Mouse (Mus musculus): ENCODE data around the gene Sept3. TPM values are rescaled to one million over a fixed set of nuclear protein-coding genes. Genes with fewer than 3 reads are reported as not detected.

Gene Sept3
- polyA plus RNA-seq, 1 experiment, result 1.6 TPM

GRCm38 (mm10) chr15:82293271-82293711 is 18.6 kb downstream of the Sept3 start:
- Histone ChIP-seq H3K4me3 (ENCODE audit: insufficient read depth, low read length) (no peak overlapping the region), H3K27ac (ENCODE audit: insufficient read depth, low read length) (no peak overlapping the region), H3K4me1 (ENCODE audit: control insufficient read depth, insufficient read depth, low read length) (no peaks in the 10 kb centered on the region)
- TF ChIP-seq CTCF (IDR thresholded peaks at IDR 0.05; ENCODE audit: borderline replicate concordance, insufficient read depth, low read length), result no peak
- no peak for TF ChIP-seq POLR2A (IDR thresholded peaks at IDR 0.05; ENCODE audit: low read depth, low read length)

GRCm38 (mm10) chr15:82294059-82294458 is 19.4 kb downstream of the Sept3 start:
- TF ChIP-seq POLR2A (IDR thresholded peaks at IDR 0.05; ENCODE audit: low read depth, low read length) (no peak), CTCF (IDR thresholded peaks at IDR 0.05; ENCODE audit: borderline replicate concordance, insufficient read depth, low read length) (no peak)
- Histone ChIP-seq H3K27ac (ENCODE audit: insufficient read depth, low read length) (no peak overlapping the region), H3K4me1 (ENCODE audit: control insufficient read depth, insufficient read depth, low read length) (no peaks in the 10 kb centered on the region), H3K4me3 (ENCODE audit: insufficient read depth, low read length) (no peak overlapping the region)

- Histone ChIP-seq H3K27ac (ENCODE audit: insufficient read depth, low read length) (no peak within 1 kb of the TSS), H3K4me1 (ENCODE audit: control insufficient read depth, insufficient read depth, low read length) (no peaks in the 10 kb centered on the region), H3K4me3 (ENCODE audit: insufficient read depth, low read length) (no peak within 1 kb of the TSS)
- TF ChIP-seq CTCF (IDR thresholded peaks at IDR 0.05; ENCODE audit: borderline replicate concordance, insufficient read depth, low read length) (no peak), POLR2A (IDR thresholded peaks at IDR 0.05; ENCODE audit: low read depth, low read length) (no peak)
Observed at GRCm38 (mm10) chr15:82298764-82299561, 24.3 kb downstream of the Sept3 start, which contains the start of gene Wbp2nl. Gene Wbp2nl (plus strand): TSS chr15:82298954.

- Histone ChIP-seq H3K27ac (ENCODE audit: insufficient read depth, low read length) (no peak overlapping the region), H3K4me3 (ENCODE audit: insufficient read depth, low read length) (no peak overlapping the region), H3K4me1 (ENCODE audit: control insufficient read depth, insufficient read depth, low read length) (no peaks in the 10 kb centered on the region)
- TF ChIP-seq CTCF (IDR thresholded peaks at IDR 0.05; ENCODE audit: borderline replicate concordance, insufficient read depth, low read length) (no peak), POLR2A (IDR thresholded peaks at IDR 0.05; ENCODE audit: low read depth, low read length) (no peak)
Observed at GRCm38 (mm10) chr15:82307107-82307506, 32.4 kb downstream of the Sept3 start.

- Histone ChIP-seq H3K27ac (ENCODE audit: insufficient read depth, low read length) (no peak overlapping the region), H3K4me3 (ENCODE audit: insufficient read depth, low read length) (no peak overlapping the region), H3K4me1 (ENCODE audit: control insufficient read depth, insufficient read depth, low read length) (no peaks in the 10 kb centered on the region)
- no peak for TF ChIP-seq CTCF (IDR thresholded peaks at IDR 0.05; ENCODE audit: borderline replicate concordance, insufficient read depth, low read length)
- TF ChIP-seq POLR2A (IDR thresholded peaks at IDR 0.05; ENCODE audit: low read depth, low read length), result no peak
Observed at GRCm38 (mm10) chr15:82308416-82308815, 33.7 kb downstream of the Sept3 start.

DNA sequence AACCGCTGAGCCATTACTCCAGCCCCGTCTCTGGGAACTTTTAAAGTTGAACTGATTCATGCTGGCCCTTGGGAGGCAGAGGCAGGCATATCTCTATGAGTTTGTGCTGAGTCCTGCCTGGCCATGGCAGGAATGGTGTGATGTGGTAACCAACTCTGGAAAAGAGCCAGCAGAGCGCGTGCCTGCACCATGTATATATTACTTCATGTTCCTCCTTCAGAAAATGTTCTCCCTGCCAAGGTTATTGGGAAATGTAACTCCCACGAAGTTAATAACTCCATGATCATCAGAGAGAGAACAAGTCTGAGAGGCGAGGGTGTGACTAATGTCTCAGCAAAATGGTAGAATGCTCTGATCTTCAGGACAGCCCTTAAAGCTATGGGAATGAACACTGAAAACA is 43.1 kb downstream of the Sept3 start:
- TF ChIP-seq CTCF (IDR thresholded peaks at IDR 0.05; ENCODE audit: borderline replicate concordance, insufficient read depth, low read length) (no peak), POLR2A (IDR thresholded peaks at IDR 0.05; ENCODE audit: low read depth, low read length) (no peak)
- Histone ChIP-seq H3K4me3 (ENCODE audit: insufficient read depth, low read length) (no peak overlapping the region), H3K4me1 (ENCODE audit: control insufficient read depth, insufficient read depth, low read length) (no peaks in the 10 kb centered on the region), H3K27ac (ENCODE audit: insufficient read depth, low read length) (no peak overlapping the region)

- TF ChIP-seq CTCF (IDR thresholded peaks at IDR 0.05; ENCODE audit: borderline replicate concordance, insufficient read depth, low read length), result no peak
- no peak for TF ChIP-seq POLR2A (IDR thresholded peaks at IDR 0.05; ENCODE audit: low read depth, low read length)
- H3K4me3 ChIP-seq (ENCODE audit: insufficient read depth, low read length), result no peak overlapping the region
- no peaks in the 10 kb centered on the region for H3K4me1 ChIP-seq (ENCODE audit: control insufficient read depth, insufficient read depth, low read length)
- no peak overlapping the region for H3K27ac ChIP-seq (ENCODE audit: insufficient read depth, low read length)
Observed at GRCm38 (mm10) chr15:82319613-82320012, 44.9 kb downstream of the Sept3 start.

- H3K4me3 ChIP-seq (ENCODE audit: insufficient read depth, low read length), result no peak overlapping the region
- TF ChIP-seq CTCF (IDR thresholded peaks at IDR 0.05; ENCODE audit: borderline replicate concordance, insufficient read depth, low read length) (no peak), POLR2A (IDR thresholded peaks at IDR 0.05; ENCODE audit: low read depth, low read length) (no peak)
- no peak overlapping the region for H3K27ac ChIP-seq (ENCODE audit: insufficient read depth, low read length)
- no peaks in the 10 kb centered on the region for H3K4me1 ChIP-seq (ENCODE audit: control insufficient read depth, insufficient read depth, low read length)
Observed at GRCm38 (mm10) chr15:82322195-82322594, 47.5 kb downstream of the Sept3 start.

- Histone ChIP-seq H3K27ac (ENCODE audit: insufficient read depth, low read length) (no peak overlapping the region), H3K4me3 (ENCODE audit: insufficient read depth, low read length) (no peak overlapping the region), H3K4me1 (ENCODE audit: control insufficient read depth, insufficient read depth, low read length) (no peaks in the 10 kb centered on the region)
- TF ChIP-seq CTCF (IDR thresholded peaks at IDR 0.05; ENCODE audit: borderline replicate concordance, insufficient read depth, low read length) (no peak), POLR2A (IDR thresholded peaks at IDR 0.05; ENCODE audit: low read depth, low read length) (no peak)
Observed at GRCm38 (mm10) chr15:82325382-82325781, 50.7 kb downstream of the Sept3 start.

DNA sequence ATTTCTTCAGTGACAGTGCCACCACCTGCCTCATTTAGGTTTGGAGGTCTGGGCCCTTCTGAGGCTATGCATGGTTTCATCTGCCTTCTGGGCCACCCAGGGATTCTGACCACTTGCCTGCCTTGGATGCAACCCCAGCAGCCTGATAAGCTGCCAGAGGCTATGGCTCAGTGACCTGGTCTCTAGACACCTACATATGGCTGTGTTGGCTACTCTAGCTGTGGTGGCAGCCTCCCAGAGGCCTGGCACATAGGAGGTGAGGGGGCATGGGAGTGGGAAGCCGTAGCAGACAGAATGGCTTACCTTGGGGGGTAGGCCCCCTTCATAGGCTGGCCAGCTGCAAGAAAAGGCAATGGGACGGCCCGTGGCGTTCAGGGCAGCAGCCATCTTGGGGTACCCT is 60.5 kb downstream of the Sept3 start:
- Histone ChIP-seq H3K27ac (ENCODE audit: insufficient read depth, low read length) (no peak overlapping the region), H3K4me1 (ENCODE audit: control insufficient read depth, insufficient read depth, low read length) (peaks cover 5% of the 10 kb centered on the region; the same call in 1 of the 2 replicates), H3K4me3 (ENCODE audit: insufficient read depth, low read length) (no peak overlapping the region)
- TF ChIP-seq CTCF (IDR thresholded peaks at IDR 0.05; ENCODE audit: borderline replicate concordance, insufficient read depth, low read length) (no peak), POLR2A (IDR thresholded peaks at IDR 0.05; ENCODE audit: low read depth, low read length) (no peak)
